ENCODE assay signal across 9 mouse cellular contexts in genomic region chr2:5381712-5382710, GRCm38 (mm10).
DNase-seq lines count a peak whose midpoint lies in the region; ATAC-seq and TF ChIP-seq lines count a peak whose summit lies in the region.
"Had no signal": no experiment of that assay in that cellular context is flagged by ENCODE, and none has a peak within 500 bp of the region (broad histone marks: within the 10 kb centered on the region; RNA-seq: fewer than 3 reads in every experiment).

No protein-coding gene starts in this region.

- no peaks in the 10 kb centered on the region for H3K36me3 ChIP-seq in kidney, embryonic 15.5 days

- DNase-seq in layer of hippocampus, adult 2 months (ENCODE audit: low spot score in 2 of 2) = no peak
- DNase-seq in layer of hippocampus, postnatal 14 days (ENCODE audit: low spot score in 2 of 2) = no peak
- peak; percentile 44 to 56 for DNase-seq in cerebellum, postnatal 25 days
- peak; percentile 58 for DNase-seq in retina, embryonic 14.5 days (ENCODE audit: low spot score)
- no peak for DNase-seq in lung, adult 18-20 months
- no peak for DNase-seq in right cerebral cortex, postnatal 36 days (ENCODE audit: low spot score in 2 of 2)
- DNase-seq: right cerebral cortex, postnatal 14 days had no signal

- H3K9me3 ChIP-seq in kidney, embryonic 15.5 days (replicated peaks) = no peaks in the 10 kb centered on the region

- WGBS in kidney, embryonic 15.5 days = 44% methylated on average over 12 of the region's 12 CpGs

- ATAC-seq in kidney, embryonic 15.5 days (replicated peaks; ENCODE audit: low FRiP score) = peak; percentile 64
- no peak for ATAC-seq in megakaryocyte-erythroid progenitor cell, adult 5-6 weeks (replicated peaks; ENCODE audit: low FRiP score, low TSS enrichment, poor library complexity, severe bottlenecking)

- H3K27me3 ChIP-seq in kidney, embryonic 15.5 days = no peaks in the 10 kb centered on the region

- H3K4me3 ChIP-seq in layer of hippocampus, adult 2 months = no peak overlapping the region
- H3K4me3 ChIP-seq in kidney, embryonic 15.5 days (replicated peaks) = no peak overlapping the region

- TF ChIP-seq CTCF in layer of hippocampus, adult 2 months (conservative IDR thresholded peaks at IDR 0.05) = no peak

- H3K9ac ChIP-seq in kidney, embryonic 15.5 days = no peak overlapping the region

- H3K4me1 ChIP-seq in kidney, embryonic 15.5 days = peaks cover 31% of the 10 kb centered on the region

- H3K4me2 ChIP-seq in kidney, embryonic 15.5 days = no peak overlapping the region

- peak overlapping the region; percentile 28; the same call in 1 of the 2 replicates for H3K27ac ChIP-seq in layer of hippocampus, adult 2 months
- peak overlapping the region; percentile 72 for H3K27ac ChIP-seq in kidney, embryonic 15.5 days

Comparison
In these comparisons a context has a peak if more than half of its experiments do, and no peak if none do; other contexts are left out.
1. DNase-seq: peak in cerebellum, postnatal 25 days (2 of 2) and retina, embryonic 14.5 days (single experiment); none in layer of hippocampus, adult 2 months (0 of 2), layer of hippocampus, postnatal 14 days (0 of 2), lung, adult 18-20 months (0 of 2) and right cerebral cortex, postnatal 36 days (0 of 2).